Mouse (Mus musculus) mouse trophoblast stem cell (cell line): ENCODE data around the gene Rere.
"Not testable (repeated sequence)": the region's sequence is repeated elsewhere in the genome, so short reads cannot be mapped to it uniquely, and the experiment has no call there.

ENCODE experiments used
- in situ Hi-C, 2 experiments: fragments of 300-500 bp; cut with MseI, MboI; formaldehyde crosslinking; loops; 2 replicates in 1 of 2; 3 replicates in 1 of 2; pipeline ENCODE4 v1.15.1; 2025

The Rere gene

GRCm38 (mm10) chr4:150581931-150582723 lies 300.7 kb downstream of the Rere start:
- in situ Hi-C loops: no loop called here

- in situ Hi-C loops: no loop called here
Measured at GRCm38 (mm10) chr4:150582966-150583776, 301.7 kb downstream of the Rere start.

- in situ Hi-C loops: no loop called here
Measured at GRCm38 (mm10) chr4:150583777-150584135, 302.3 kb downstream of the Rere start.

- in situ Hi-C loops: no loop called here
Measured at GRCm38 (mm10) chr4:150585800-150586199, 304.4 kb downstream of the Rere start.

- in situ Hi-C loops: no loop called here
Measured at GRCm38 (mm10) chr4:150586275-150586674, 304.8 kb downstream of the Rere start.

- in situ Hi-C loops: no loop called here
Measured at GRCm38 (mm10) chr4:150587597-150588299, 306.3 kb downstream of the Rere start.

GRCm38 (mm10) chr4:150588300-150588621 lies 306.8 kb downstream of the Rere start:
- in situ Hi-C loops: no loop called here

- in situ Hi-C loops: no loop called here
Measured at GRCm38 (mm10) chr4:150590621-150591282, 309.3 kb downstream of the Rere start.

GRCm38 (mm10) chr4:150591602-150592001 lies 310.2 kb downstream of the Rere start:
- in situ Hi-C loops: no loop called here

GRCm38 (mm10) chr4:150592087-150592486 lies 310.6 kb downstream of the Rere start:
- in situ Hi-C loops: no loop called here

- in situ Hi-C loops: no loop called here
Measured at GRCm38 (mm10) chr4:150593473-150594217, 312.2 kb downstream of the Rere start.

- in situ Hi-C loops: no loop called here
Measured at GRCm38 (mm10) chr4:150594298-150594829, 312.9 kb downstream of the Rere start.

- in situ Hi-C loops: no loop called here
Measured at GRCm38 (mm10) chr4:150595071-150595470, 313.6 kb downstream of the Rere start.

GRCm38 (mm10) chr4:150595991-150596390 lies 314.5 kb downstream of the Rere start:
- in situ Hi-C loops: no loop called here

GRCm38 (mm10) chr4:150598686-150599085 lies 317.2 kb downstream of the Rere start:
- in situ Hi-C loops: no loop called here

- in situ Hi-C loops: no loop called here
Measured at GRCm38 (mm10) chr4:150599119-150599992, 317.9 kb downstream of the Rere start.

GRCm38 (mm10) chr4:150600503-150600902 lies 319.1 kb downstream of the Rere start:
- in situ Hi-C loops: not testable (repeated sequence)

GRCm38 (mm10) chr4:150601489-150601888 lies 320.0 kb downstream of the Rere start:
- in situ Hi-C loops: no loop called here

GRCm38 (mm10) chr4:150603366-150604061 lies 322.1 kb downstream of the Rere start:
- in situ Hi-C loops: no loop called here
